Mouse (Mus musculus): ENCODE measurements around the gene Eif4a3. TPM values are rescaled to one million over a fixed set of nuclear protein-coding genes. Genes with fewer than 3 reads are reported as not detected.

The Eif4a3 gene
- 79.4 TPM for polyA plus RNA-seq (2014; fragmentation: Illumina TruSeq; extraction: RNeasy Lipid Tissue Mini Kit (QIAGEN cat#74804); ENCODE audit: low read depth, low replicate concordance)

DNA sequence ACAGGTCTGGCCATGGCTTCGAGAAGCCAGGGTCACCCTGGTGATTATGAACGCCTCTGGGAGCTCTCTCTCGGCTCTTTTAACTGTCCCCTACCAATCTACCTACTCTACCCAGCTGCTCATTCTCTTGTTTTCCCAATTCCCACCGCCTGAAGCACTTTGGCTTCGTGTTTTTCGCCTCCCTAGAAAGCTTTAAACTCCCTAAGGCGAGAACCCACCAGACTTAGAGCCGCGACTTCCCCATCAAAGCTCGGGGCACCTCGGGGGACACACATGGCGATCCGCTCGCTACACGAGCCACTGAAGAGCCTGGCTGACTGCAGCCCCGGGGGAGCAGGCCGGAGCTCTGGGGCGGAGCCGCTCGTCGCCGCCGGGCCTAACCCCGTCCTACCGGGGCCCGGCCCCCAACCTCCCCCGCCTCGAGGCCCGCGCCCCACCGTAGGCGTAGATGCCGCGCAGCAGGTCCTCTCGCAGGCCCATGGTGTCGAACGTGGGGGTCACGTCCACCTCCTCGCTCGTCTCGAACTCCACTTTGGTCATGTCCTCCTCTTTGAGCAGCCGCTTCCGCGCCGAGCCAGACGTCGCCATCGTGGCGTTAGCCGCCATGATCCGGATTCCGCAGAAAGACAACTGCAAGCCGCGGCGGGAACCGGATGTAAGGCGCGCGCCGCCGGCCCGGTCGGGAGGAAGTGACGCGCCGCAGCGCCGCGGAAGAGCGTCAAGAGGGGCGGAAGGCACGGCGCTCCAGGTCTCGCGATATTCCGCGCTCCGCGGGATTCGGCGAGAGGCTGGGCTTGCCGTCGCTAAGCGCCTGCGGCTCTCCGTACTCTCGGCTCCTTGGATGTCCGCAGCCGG lies at the start of gene Eif4a3:
Eif4a3 (minus strand) TSS at position 699 of the 855 bp plus-strand sequence.

DNA sequence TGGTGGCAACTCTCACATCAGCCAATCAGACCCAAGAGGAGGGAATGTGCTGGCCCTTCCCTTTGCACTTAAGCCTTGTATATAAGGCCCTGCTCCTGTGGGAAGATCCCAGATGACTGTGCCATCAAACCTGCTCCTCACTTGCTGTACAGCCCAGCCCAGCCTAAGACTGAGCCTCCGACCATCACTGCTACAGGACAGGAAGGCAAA lies 7.7 kb upstream of the Eif4a3 start, which contains the start of gene Card14:
Card14 (plus strand) TSS at position 111 of the 210 bp plus-strand sequence.

DNA sequence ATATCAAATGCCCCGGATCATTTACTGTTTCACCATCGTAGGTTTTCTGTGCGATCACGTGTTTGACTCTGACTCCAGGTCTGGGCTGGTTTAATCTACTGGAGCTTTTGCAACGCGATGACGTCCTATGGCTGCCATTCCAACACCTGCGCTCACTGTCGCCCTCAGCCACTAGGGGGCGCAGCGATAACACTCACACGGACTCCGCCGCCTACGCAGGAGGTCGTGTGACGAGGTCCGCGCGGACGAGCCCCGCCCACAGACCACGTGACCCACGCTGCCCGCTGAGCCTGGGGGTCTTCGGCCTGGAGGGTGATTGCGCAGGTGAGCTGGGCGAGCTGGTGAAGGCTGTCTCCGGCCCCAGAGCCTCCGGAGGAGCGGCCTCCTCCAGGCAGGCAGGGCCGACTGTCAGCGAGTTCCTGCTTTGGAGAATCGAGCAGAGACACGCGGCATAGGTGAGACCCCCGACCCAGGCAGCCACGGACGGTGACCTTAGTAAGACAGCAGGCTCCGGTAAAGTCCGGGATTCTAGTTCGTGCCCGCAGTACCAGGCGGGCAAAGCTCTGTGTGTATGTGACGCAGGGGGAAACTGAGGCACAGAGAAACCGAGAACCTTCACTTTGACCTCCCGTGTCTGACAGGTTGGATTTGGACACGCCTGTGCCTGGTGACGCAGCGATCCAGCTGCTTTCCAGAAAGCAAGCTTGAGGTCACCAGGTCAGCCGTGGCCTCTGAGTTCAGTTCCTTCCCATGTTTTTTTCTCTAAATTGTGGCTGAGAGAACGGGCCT lies 31.9 kb downstream of the Eif4a3 start, which contains the start of gene Gaa:
Gaa (plus strand) TSS at position 120 of the 789 bp plus-strand sequence.

Other genes starting within 250 kb of the Eif4a3 start
- gene Cbx4, start 213.9 kb downstream of the Eif4a3 start, polyA plus RNA-seq (2014; fragmentation: Illumina TruSeq; extraction: RNeasy Lipid Tissue Mini Kit (QIAGEN cat#74804); ENCODE audit: low read depth, low replicate concordance) = 15.9 TPM
- gene Tbc1d16, start 71.6 kb downstream of the Eif4a3 start, polyA plus RNA-seq (2014; fragmentation: Illumina TruSeq; extraction: RNeasy Lipid Tissue Mini Kit (QIAGEN cat#74804); ENCODE audit: low read depth, low replicate concordance) = 11.0 TPM
- 7.2 TPM for gene Ccdc40, start 71.5 kb downstream of the Eif4a3 start, polyA plus RNA-seq (2014; fragmentation: Illumina TruSeq; extraction: RNeasy Lipid Tissue Mini Kit (QIAGEN cat#74804); ENCODE audit: low read depth, low replicate concordance)
- 98.1 TPM for gene Gaa, start 32.2 kb downstream of the Eif4a3 start, polyA plus RNA-seq (2014; fragmentation: Illumina TruSeq; extraction: RNeasy Lipid Tissue Mini Kit (QIAGEN cat#74804); ENCODE audit: low read depth, low replicate concordance)
- 2.5 TPM for gene Card14, start 7.7 kb upstream of the Eif4a3 start, polyA plus RNA-seq (2014; fragmentation: Illumina TruSeq; extraction: RNeasy Lipid Tissue Mini Kit (QIAGEN cat#74804); ENCODE audit: low read depth, low replicate concordance)
- gene Sgsh, start 55.4 kb upstream of the Eif4a3 start, polyA plus RNA-seq (2014; fragmentation: Illumina TruSeq; extraction: RNeasy Lipid Tissue Mini Kit (QIAGEN cat#74804); ENCODE audit: low read depth, low replicate concordance) = 12.3 TPM
- gene Slc26a11, start 55.5 kb upstream of the Eif4a3 start, polyA plus RNA-seq (2014; fragmentation: Illumina TruSeq; extraction: RNeasy Lipid Tissue Mini Kit (QIAGEN cat#74804); ENCODE audit: low read depth, low replicate concordance) = 9.0 TPM
- 36.8 TPM for gene Rnf213, start 93.0 kb upstream of the Eif4a3 start, polyA plus RNA-seq (2014; fragmentation: Illumina TruSeq; extraction: RNeasy Lipid Tissue Mini Kit (QIAGEN cat#74804); ENCODE audit: low read depth, low replicate concordance)
- gene Endov, start 191.3 kb upstream of the Eif4a3 start, polyA plus RNA-seq (2014; fragmentation: Illumina TruSeq; extraction: RNeasy Lipid Tissue Mini Kit (QIAGEN cat#74804); ENCODE audit: low read depth, low replicate concordance) = 15.1 TPM
- 10.2 TPM for gene Nptx1, start 247.7 kb upstream of the Eif4a3 start, polyA plus RNA-seq (2014; fragmentation: Illumina TruSeq; extraction: RNeasy Lipid Tissue Mini Kit (QIAGEN cat#74804); ENCODE audit: low read depth, low replicate concordance)